Comparison of ENCODE assay signal across 7 mouse cellular contexts in genomic region chr19:6400096-6401086, GRCm38 (mm10). TPM values are rescaled to one million over a fixed set of nuclear protein-coding genes. Genes with fewer than 3 reads are reported as not detected.
DNase-seq lines count a peak whose midpoint lies in the region; ATAC-seq and TF ChIP-seq lines count a peak whose summit lies in the region.

No protein-coding gene starts in this region.

- peaks cover 68% of the 10 kb centered on the region for H3K4me1 ChIP-seq in forebrain, embryonic 10.5 days
- peaks cover 14% of the 10 kb centered on the region; the same call in 1 of the 2 replicates for H3K4me1 ChIP-seq in intestine, postnatal 0 days (replicated peaks; ENCODE audit: control insufficient read depth, insufficient read depth, low read length)
- peaks cover 23% of the 10 kb centered on the region for H3K4me1 ChIP-seq in midbrain, embryonic 11.5 days (ENCODE audit: control insufficient read depth, insufficient read depth, low read length)

- H3K4me2 ChIP-seq in intestine, postnatal 0 days (replicated peaks; ENCODE audit: low read depth) = peak overlapping the region; percentile 78
- peak overlapping the region; percentile 100 for H3K4me2 ChIP-seq in midbrain, embryonic 11.5 days

- ATAC-seq in intestine, postnatal 0 days = no peak
- ATAC-seq in midbrain, embryonic 11.5 days (ENCODE audit: low FRiP score) = no peak

- H3K4me3 ChIP-seq in forebrain, embryonic 10.5 days = peak overlapping the region; percentile 82
- peak overlapping the region; percentile 52 for H3K4me3 ChIP-seq in intestine, postnatal 0 days (ENCODE audit: low read depth, low read length)
- H3K4me3 ChIP-seq in midbrain, embryonic 11.5 days (ENCODE audit: low read depth, low read length) = peak overlapping the region; percentile 60

- H3K36me3 ChIP-seq in forebrain, embryonic 10.5 days (replicated peaks) = no peaks in the 10 kb centered on the region
- H3K36me3 ChIP-seq in intestine, postnatal 0 days (ENCODE audit: control insufficient read depth, insufficient read depth) = no peaks in the 10 kb centered on the region
- no peaks in the 10 kb centered on the region for H3K36me3 ChIP-seq in midbrain, embryonic 11.5 days (ENCODE audit: control insufficient read depth, insufficient read depth, low read length)

- no peak overlapping the region for H3K9ac ChIP-seq in intestine, postnatal 0 days (ENCODE audit: low read depth, low read length)
- H3K9ac ChIP-seq in midbrain, embryonic 11.5 days (ENCODE audit: low read length) = peak overlapping the region; percentile 70

- DNase-seq in 416B (ENCODE audit: low read depth) (peak; percentile 57), A20 (ENCODE audit: low read depth, low spot score) (peak; percentile 72)
- DNase-seq in forebrain, embryonic 10.5 days (ENCODE audit: extremely low spot score, low spot score) = no peak
- DNase-seq in midbrain, embryonic 11.5 days (ENCODE audit: low spot score, missing footprints) = peak; percentile 92
- DNase-seq in thymus, postnatal 25 days = peak; percentile 69
- DNase-seq in urinary bladder, postnatal 10 days (ENCODE audit: low spot score) = no peak

- H3K27me3 ChIP-seq in forebrain, embryonic 10.5 days (ENCODE audit: poor library complexity, severe bottlenecking) = peaks cover 76% of the 10 kb centered on the region
- H3K27me3 ChIP-seq in intestine, postnatal 0 days (replicated peaks; ENCODE audit: control insufficient read depth, insufficient read depth, low read length) = peaks cover 30% of the 10 kb centered on the region
- peaks cover 31% of the 10 kb centered on the region for H3K27me3 ChIP-seq in midbrain, embryonic 11.5 days (ENCODE audit: control insufficient read depth, insufficient read depth, low read length)

- TF ChIP-seq CTCF in intestine, postnatal 0 days (IDR thresholded peaks at IDR 0.05; ENCODE audit: low read depth) = peak; percentile 38; the same call in 1 of the 2 replicates

- no peaks in the 10 kb centered on the region for H3K9me3 ChIP-seq in forebrain, embryonic 10.5 days
- H3K9me3 ChIP-seq in intestine, postnatal 0 days (ENCODE audit: control insufficient read depth) = no peaks in the 10 kb centered on the region
- H3K9me3 ChIP-seq in midbrain, embryonic 11.5 days (ENCODE audit: control insufficient read depth, low read length) = no peaks in the 10 kb centered on the region

- 2% methylated on average over 29 of the region's 29 CpGs for WGBS in forebrain, embryonic 10.5 days
- 2% methylated on average over 29 of the region's 29 CpGs for WGBS in intestine, postnatal 0 days
- 4% methylated on average over 29 of the region's 29 CpGs for WGBS in midbrain, embryonic 11.5 days

- peak overlapping the region; percentile 88 for H3K27ac ChIP-seq in forebrain, embryonic 10.5 days
- H3K27ac ChIP-seq in intestine, postnatal 0 days (ENCODE audit: low read depth, low read length) = no peak overlapping the region
- H3K27ac ChIP-seq in midbrain, embryonic 11.5 days (ENCODE audit: low read depth, low read length) = no peak overlapping the region

RNA-seq across cellular contexts. Expression of gene Rasgrp2, which starts 1.3 kb away (rescaled TPM):
- 15.6 and 17.0 TPM in 2 replicates for polyA plus RNA-seq in forebrain, embryonic 10.5 days (2016; fragmentation: Nextera tagmentation; extraction: Ambion mirVana)
- polyA plus RNA-seq in intestine, postnatal 0 days (2015; fragmentation: Nextera tagmentation; extraction: Ambion mirVana) = 38.5 and 41.5 TPM in 2 replicates
- 14.1 and 16.8 TPM in 2 replicates for polyA plus RNA-seq in midbrain, embryonic 11.5 days (2014; fragmentation: Nextera tagmentation; extraction: Ambion mirVana)

RNA-seq across cellular contexts. Expression of gene Pygm, which starts 16.2 kb away (rescaled TPM):
- polyA plus RNA-seq in forebrain, embryonic 10.5 days (2016; fragmentation: Nextera tagmentation; extraction: Ambion mirVana) = 0.83 and 2.0 TPM in 2 replicates
- 4.1 and 4.7 TPM in 2 replicates for polyA plus RNA-seq in intestine, postnatal 0 days (2015; fragmentation: Nextera tagmentation; extraction: Ambion mirVana)
- polyA plus RNA-seq in midbrain, embryonic 11.5 days (2014; fragmentation: Nextera tagmentation; extraction: Ambion mirVana) = 0.81 and 1.8 TPM in 2 replicates

RNA-seq across cellular contexts. Expression of gene Nrxn2, which starts 18.1 kb away (rescaled TPM):
- 2.8 and 3.1 TPM in 2 replicates for polyA plus RNA-seq in forebrain, embryonic 10.5 days (2016; fragmentation: Nextera tagmentation; extraction: Ambion mirVana)
- 1.2 and 1.4 TPM in 2 replicates for polyA plus RNA-seq in intestine, postnatal 0 days (2015; fragmentation: Nextera tagmentation; extraction: Ambion mirVana)
- 9.2 and 9.5 TPM in 2 replicates for polyA plus RNA-seq in midbrain, embryonic 11.5 days (2014; fragmentation: Nextera tagmentation; extraction: Ambion mirVana)

RNA-seq across cellular contexts. Expression of gene Sf1, which starts 36.9 kb away (rescaled TPM):
- 201 TPM in 2 replicates for polyA plus RNA-seq in forebrain, embryonic 10.5 days (2016; fragmentation: Nextera tagmentation; extraction: Ambion mirVana)
- 51.9 and 55.3 TPM in 2 replicates for polyA plus RNA-seq in intestine, postnatal 0 days (2015; fragmentation: Nextera tagmentation; extraction: Ambion mirVana)
- 186 and 215 TPM in 2 replicates for polyA plus RNA-seq in midbrain, embryonic 11.5 days (2014; fragmentation: Nextera tagmentation; extraction: Ambion mirVana)

RNA-seq across cellular contexts. Expression of gene Map4k2, which starts 59.5 kb away (rescaled TPM):
- 12.6 and 14.5 TPM in 2 replicates for polyA plus RNA-seq in forebrain, embryonic 10.5 days (2016; fragmentation: Nextera tagmentation; extraction: Ambion mirVana)
- polyA plus RNA-seq in intestine, postnatal 0 days (2015; fragmentation: Nextera tagmentation; extraction: Ambion mirVana) = 4.1 and 4.3 TPM in 2 replicates
- polyA plus RNA-seq in midbrain, embryonic 11.5 days (2014; fragmentation: Nextera tagmentation; extraction: Ambion mirVana) = 6.2 and 8.6 TPM in 2 replicates

Comparison
In these comparisons a context has a peak if more than half of its experiments do, and no peak if none do; other contexts are left out.
1. DNase-seq: peak in 416B (single experiment), A20 (single experiment), midbrain, embryonic 11.5 days (single experiment) and thymus, postnatal 25 days (single experiment); none in forebrain, embryonic 10.5 days (single experiment) and urinary bladder, postnatal 10 days (single experiment).
2. Peak in every context shown above with its lines, with median percentiles within 50 percentile points of each other: H3K4me3 ChIP-seq.